Mouse (Mus musculus) megakaryocyte progenitor cell, adult 5-6 weeks (primary cell): ENCODE data around the gene Mboat2. TPM values are rescaled to one million over a fixed set of nuclear protein-coding genes. Genes with fewer than 3 reads are reported as not detected.

Experiments used
- ATAC-seq: replicated peaks from 2 replicates; pipeline ENCODE4 v1.8.0; 2016; ENCODE audit warnings: mild to moderate bottlenecking, moderate TSS enrichment, inconsistent platforms; ENCODE audit not compliant: poor library complexity
- total RNA-seq, 2 experiments: library from RNA; stranded (forward) in 1 of 2; stranded (reverse) in 1 of 2; fragments of 157-497, 149-512 nt in 1 of 2; fragments of 200-1000 nt in 1 of 2; gene quantifications; 2 replicates each; pipeline versions ENCODE4 v1.2.3 to v1.2.4; 2015 to 2017

The Mboat2 gene
- total RNA-seq, 2 experiments from 2014 or later, result 1.8 to 2.7 TPM

- peak; percentile 73 for ATAC-seq
Measured at GRCm38 (mm10) chr12:24942619-24943287, 112.1 kb downstream of the Mboat2 start.

DNA sequence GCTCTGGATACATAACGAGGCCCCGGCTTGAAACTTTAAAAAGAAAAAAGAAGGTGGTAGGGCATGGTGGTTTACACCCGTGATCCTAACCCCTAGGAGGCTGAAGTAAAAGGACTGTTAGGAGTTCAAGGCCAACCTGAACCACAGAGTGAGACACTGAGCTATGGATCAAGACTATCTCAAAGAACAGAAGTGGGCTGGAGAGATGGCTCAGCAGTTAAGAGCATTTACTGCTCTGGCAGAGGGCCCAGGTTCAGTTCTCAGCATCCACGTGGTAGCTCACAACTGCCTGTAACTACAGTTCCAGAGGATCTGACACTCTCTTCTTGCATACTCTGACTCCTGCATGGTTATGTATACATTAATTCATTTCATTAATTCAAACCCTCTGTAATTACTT lies 112.7 kb downstream of the Mboat2 start:
- ATAC-seq, result peak; percentile 75

GRCm38 (mm10) chr12:24944597-24944996 lies 113.9 kb downstream of the Mboat2 start:
- no peak for ATAC-seq

- ATAC-seq, result no peak
Measured at GRCm38 (mm10) chr12:24947065-24947464, 116.4 kb downstream of the Mboat2 start.

GRCm38 (mm10) chr12:24948344-24948743 lies 117.7 kb downstream of the Mboat2 start:
- peak; percentile 74 for ATAC-seq

GRCm38 (mm10) chr12:24950376-24951046 lies 119.8 kb downstream of the Mboat2 start:
- peak; percentile 59 for ATAC-seq

DNA sequence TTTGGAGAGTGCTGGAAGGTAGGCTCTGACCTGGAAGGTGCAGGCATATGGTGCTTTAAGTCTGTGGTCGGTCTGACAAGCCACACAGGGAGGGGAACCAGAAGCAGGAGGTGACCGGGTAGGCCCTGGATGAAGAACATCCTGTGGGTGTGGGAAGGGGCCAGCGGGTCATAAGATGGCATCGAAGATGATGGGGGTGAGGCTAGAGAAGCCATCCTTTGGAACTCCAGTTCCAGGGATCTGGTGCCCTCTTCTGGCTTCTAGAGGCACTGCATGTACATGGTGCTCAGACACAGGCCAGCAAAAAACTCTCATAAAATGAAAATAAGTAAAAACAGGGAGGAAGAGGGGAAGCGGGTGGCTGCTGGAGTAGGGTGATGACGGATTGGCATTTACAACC lies 121.5 kb downstream of the Mboat2 start:
- ATAC-seq, result peak; percentile 82

DNA sequence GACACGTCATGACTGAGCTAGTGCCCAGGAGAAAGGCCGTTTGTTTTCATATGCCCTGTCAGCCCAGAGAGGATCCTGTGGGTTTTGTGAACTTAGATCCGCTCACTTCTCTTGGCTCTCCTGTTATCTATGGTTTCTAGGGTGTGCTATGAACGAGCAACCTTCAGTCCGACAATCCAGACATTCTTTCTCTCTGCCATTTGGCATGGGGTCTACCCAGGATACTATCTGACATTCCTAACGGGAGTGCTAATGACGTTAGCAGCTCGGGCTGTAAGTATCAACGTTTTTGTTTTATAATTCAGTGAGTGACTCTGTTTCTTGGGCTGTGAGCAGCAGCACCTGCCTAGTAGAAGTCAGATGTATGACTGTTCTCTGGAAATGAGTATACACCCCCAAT lies 124.5 kb downstream of the Mboat2 start:
- ATAC-seq, result no peak

- no peak for ATAC-seq
Measured at GRCm38 (mm10) chr12:24958526-24958925, 127.8 kb downstream of the Mboat2 start.

- ATAC-seq, result no peak
Measured at GRCm38 (mm10) chr12:24961821-24962220, 131.1 kb downstream of the Mboat2 start.

DNA sequence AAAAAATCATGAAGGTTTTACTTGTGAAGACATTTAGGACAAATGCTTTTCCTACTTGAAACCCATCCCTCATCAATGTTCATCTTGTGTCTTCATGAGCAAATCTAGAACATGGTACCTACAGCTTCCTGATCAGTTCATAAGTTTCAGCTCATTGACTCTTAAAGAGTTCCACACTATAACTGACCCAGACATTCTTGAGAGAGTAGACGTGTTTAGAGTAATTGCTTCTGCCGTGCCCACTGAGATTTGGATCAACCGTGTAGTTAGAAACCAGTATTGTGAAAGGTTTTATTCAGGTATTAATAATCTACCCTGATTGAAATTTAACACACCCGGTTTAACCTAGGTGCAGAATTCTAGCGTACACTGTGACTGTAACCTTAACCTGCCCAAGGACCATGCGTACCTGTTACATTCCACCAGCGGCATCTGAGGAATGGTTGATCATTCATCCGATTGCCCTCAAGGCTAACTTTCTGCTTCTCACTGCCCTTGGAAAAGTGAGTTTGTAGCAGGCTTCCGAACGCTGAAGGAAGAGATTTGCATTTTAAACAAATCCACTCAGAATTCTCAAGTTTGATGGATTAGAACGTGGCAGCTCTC lies 131.8 kb downstream of the Mboat2 start:
- no peak for ATAC-seq

- ATAC-seq, result peak; percentile 89
Measured at GRCm38 (mm10) chr12:24963393-24964022, 132.8 kb downstream of the Mboat2 start.

DNA sequence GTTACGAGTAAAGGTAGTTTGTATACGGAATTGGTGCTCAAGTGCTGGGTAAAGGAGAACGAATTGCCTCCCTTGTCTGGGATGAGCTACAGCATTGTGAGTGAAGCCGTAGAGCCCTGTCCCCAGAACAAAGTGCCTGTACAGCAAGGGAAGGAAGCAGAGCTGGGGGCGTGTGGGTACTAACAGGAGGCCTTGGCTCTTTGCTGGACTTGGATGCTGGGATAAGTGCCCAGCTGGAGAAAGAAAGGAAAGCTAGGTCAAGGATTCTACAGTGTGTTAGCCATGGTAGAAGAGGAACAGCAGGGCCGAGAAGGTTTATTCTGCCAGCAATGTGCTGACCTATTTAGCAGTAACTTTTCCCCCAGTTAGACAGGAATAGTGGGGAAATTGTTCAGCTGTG lies 134.7 kb downstream of the Mboat2 start:
- ATAC-seq, result no peak

- ATAC-seq, result no peak
Measured at GRCm38 (mm10) chr12:24966046-24966445, 135.4 kb downstream of the Mboat2 start.

DNA sequence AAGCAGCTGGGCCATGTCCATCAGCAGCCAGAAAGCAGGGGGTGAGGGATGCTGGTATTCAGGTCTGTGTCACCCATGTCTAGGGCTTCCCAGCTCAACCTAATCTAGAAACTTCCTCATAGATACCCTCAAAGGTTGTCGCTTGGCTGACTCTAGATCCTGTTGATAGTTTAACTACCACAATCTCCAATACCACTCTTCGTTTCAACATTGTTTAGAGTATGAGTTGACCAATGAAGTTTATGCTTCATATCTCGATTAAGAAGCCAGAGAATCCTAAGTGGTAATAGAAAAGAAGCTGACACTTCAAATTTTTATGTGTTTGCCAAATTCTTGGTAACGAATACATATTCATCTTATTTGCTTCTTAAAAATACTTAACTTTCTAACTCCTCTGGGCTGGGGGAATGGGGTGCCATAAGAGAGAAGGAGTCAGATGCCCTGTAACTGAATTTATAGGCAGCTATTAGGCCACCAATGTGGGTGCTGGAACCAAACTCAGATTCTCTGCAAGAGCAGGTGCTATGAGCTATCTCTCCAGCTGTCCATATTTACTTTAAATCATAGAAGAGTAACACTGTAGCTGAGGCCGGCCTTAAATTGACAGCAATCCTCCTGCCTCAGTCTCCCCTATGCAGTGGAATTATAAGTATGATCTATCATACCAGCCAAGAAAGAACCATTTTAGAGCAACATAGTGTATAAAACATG lies 141.0 kb downstream of the Mboat2 start:
- no peak for ATAC-seq

GRCm38 (mm10) chr12:24972371-24973350 lies 142.0 kb downstream of the Mboat2 start:
- no peak for ATAC-seq

DNA sequence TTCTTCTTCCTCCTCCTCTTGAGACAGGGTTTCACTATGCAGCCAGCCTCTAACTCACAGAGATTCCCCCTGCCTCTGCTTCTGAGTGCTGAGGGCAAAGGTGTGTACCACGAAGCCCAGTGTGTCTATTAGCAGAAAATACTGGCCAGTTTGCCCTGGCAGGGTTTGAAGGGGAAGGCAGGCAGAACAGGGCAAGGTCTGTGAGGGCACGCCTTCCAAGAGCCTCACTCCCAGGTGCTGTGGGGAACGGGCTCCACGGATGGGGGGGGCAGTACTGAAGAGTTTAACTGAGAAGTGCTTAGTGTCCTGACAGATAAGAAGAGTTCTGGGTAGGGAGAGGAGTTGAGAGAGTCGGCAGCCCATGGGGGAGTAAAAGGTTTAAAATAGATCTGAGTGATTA lies 142.9 kb downstream of the Mboat2 start:
- peak; percentile 50 for ATAC-seq

DNA sequence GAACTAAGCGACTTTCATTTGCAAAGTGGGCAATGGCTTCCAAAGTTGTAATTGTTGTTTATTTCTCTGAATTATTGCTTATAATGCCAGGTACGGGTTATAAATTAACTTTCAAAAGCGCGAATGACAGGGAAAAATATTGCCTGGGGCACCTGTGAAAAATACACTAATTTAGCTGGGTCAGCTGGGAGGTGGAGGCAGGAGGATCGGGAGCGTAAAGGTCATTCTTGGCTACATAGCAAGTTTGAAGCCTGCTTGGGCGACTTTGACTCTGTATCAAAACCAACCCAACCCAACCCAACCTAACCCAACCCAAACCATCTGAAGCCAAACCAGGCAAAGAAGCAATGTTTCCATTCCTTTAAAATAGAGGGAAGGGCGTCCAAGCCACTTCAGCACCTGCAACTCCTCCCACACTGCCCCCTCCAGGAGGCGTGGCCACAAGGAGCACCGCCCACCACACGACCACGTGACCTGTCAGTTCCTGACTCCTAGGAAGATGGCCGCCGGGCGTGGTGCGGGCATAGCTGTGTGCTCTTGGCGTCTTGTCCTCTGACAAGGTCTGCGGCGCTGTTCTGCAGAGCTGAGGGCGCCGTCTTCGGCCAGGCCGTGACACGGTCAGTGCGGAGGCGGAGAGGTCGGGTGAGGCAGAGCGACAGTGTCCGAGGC lies 143.9 kb downstream of the Mboat2 start, which contains the start of gene Kidins220:
Gene Kidins220 (plus strand): TSS at position 480 of the 669 bp plus-strand sequence.
- ATAC-seq, result peak; percentile 89

DNA sequence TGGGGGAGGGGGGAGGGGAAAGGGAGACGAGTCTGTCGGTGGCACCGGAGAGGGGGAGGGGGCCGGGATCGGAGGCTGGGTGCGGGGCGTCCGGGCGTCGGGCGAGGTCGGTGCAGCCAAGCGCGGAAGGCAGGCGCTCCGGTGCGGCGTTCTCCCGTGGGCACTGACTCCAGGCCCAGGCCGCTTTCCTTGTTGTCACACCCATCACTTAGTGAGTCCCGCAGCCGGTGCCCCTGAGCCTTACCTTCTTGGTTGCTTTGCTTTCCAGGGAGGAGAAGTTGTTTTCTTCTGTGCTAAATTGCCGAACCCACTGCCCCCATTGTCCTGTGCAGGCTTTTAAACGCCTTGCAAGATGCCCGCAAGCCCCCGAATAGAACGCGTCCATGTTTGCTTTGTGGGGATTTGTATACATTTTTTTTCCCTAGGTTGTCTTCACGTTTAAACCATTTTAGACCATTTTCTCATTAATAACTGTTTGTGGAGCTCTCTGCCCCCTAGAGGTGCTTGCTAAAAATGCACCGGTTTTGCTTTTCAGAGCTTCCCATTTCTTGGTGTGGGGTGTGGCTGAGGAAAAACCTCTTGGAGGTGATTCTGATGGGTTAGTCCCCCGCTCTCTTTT lies 144.5 kb downstream of the Mboat2 start:
- peak; percentile 70 for ATAC-seq
